Mouse (Mus musculus) Patski (cell line): ENCODE data around the gene Tmprss9. TPM values are rescaled to one million over a fixed set of nuclear protein-coding genes. Genes with fewer than 3 reads are reported as not detected.
A peak's percentile ranks its signal among the peaks of the same experiment; 100 is the strongest.

Experiments used
- ATAC-seq: fragments of 100-300 bp; one replicate; pipeline ENCODE4 v1.8.0; 2021
- CTCF ChIA-PET: fragments of 350-600 bp; sonication (Branson Sonifier 250); formaldehyde crosslinking; loops from one replicate; lab custom pipeline; 2022; ENCODE audit warnings: inconsistent platforms; lab: Charles Lee
- POLR2A ChIA-PET: fragments of 350-600 bp; sonication (Branson Sonifier 250); formaldehyde crosslinking; loops from one replicate; lab custom pipeline; 2022; ENCODE audit warnings: antibody characterized with exemption, inconsistent platforms; lab: Charles Lee
- DNase-seq: peaks from one replicate; pipeline ENCODE4 v3.0.0-alpha.2; 2011; ENCODE audit warnings: low read depth, low spot score
- H3K27me3 ChIP-seq: fragments of 371-371 bp; one replicate; pipeline ENCODE4 v1.5.1; 2021
- CTCF ChIP-seq: fragments of 100-300 bp; IDR thresholded peaks from one replicate; pipeline ENCODE4 v1.5.1; 2021
- in situ Hi-C: fragments of 300-500 bp; cut with MboI; formaldehyde crosslinking; loops from 3 replicates; pipeline ENCODE4 v1.11.1; 2018; ENCODE audit warnings: low pct_unique_long_range_greater_than_20kb, mixed read lengths
- polyA plus RNA-seq: library from polyadenylated mRNA; unstranded; gene quantifications from one replicate; pipeline ENCODE4 v1.2.3, GENCODE M21; 2021

Tmprss9 gene
- polyA plus RNA-seq, 1 experiment from 2014 or later = 0.04 TPM

- in situ Hi-C loops = loop anchor here (5.0 to 10.0 kb wide), 2 partner anchors 63 to 245 kb away; partner anchors contain the start of gene Eef2
- no peaks in the 10 kb centered on the region for H3K27me3 ChIP-seq
- ChIA-PET POLR2A (interaction anchor here (0.7 to 7.8 kb wide), 10 partner anchors 10 to 65 kb away, joined by 3 to 55 read pairs (median 6); no protein-coding TSS in a partner anchor), CTCF (interaction anchor here (0.6 to 8.6 kb wide), 14 partner anchors 8 to 63 kb away, joined by 3 to 130 read pairs (median 6); no protein-coding TSS in a partner anchor)
- no peak for TF ChIP-seq CTCF
- ATAC-seq (peak; percentile 57), DNase-seq (peak; percentile 94)
Observed at GRCm38 (mm10) chr10:80929299-80930226, 57.9 kb downstream of the Tmprss9 start, which contains the start of gene Gadd45b. TSS of gene Gadd45b (plus strand) at chr10:80930073.

- ATAC-seq = no peak
- DNase-seq = no peak
- no peak for TF ChIP-seq CTCF
- no peaks in the 10 kb centered on the region for H3K27me3 ChIP-seq
- POLR2A ChIA-PET = interaction anchor here (0.9 to 7.8 kb wide), 8 partner anchors 9 to 64 kb away, joined by 3 to 55 read pairs (median 6); no protein-coding TSS in a partner anchor
- in situ Hi-C loops = no loop called here
- CTCF ChIA-PET = interaction anchor here (1.0 to 8.6 kb wide), 8 partner anchors 10 to 62 kb away, joined by 3 to 130 read pairs (median 8); no protein-coding TSS in a partner anchor
Observed at GRCm38 (mm10) chr10:80930361-80931152, 58.9 kb downstream of the Tmprss9 start.

DNA sequence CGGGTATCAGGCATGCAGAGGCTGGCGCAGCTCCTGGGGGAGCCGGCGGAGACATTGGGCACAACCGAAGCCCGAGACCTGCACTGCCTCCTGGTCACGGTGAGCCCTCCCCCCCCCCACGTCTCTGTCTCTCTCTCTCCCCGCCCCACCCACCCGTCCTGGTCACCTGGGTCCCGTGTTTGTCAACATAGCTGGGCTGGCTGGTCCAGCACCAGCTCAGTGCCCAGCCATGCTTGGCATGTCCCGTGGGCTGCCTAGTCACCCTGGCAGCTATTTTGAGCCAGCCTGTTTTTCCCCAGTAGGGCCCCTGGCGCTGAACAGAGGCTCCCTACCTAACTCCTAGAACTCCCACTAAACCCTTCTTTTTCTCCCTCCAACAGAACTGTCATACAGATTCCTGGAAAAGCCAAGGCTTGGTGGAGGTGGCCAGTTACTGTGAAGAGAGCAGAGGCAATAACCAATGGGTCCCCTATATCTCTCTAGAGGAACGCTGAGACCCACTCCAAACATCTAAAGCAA is 59.6 kb downstream of the Tmprss9 start:
- DNase-seq (no peak), ATAC-seq (no peak)
- H3K27me3 ChIP-seq = no peaks in the 10 kb centered on the region
- ChIA-PET POLR2A (interaction anchor here (1.5 to 7.8 kb wide), 4 partner anchors 19 to 63 kb away, joined by 6 to 55 read pairs (median 22); no protein-coding TSS in a partner anchor), CTCF (interaction anchor here (1.2 to 8.6 kb wide), 4 partner anchors 9 to 62 kb away, joined by 3 to 130 read pairs (median 8); no protein-coding TSS in a partner anchor)
- in situ Hi-C loops = no loop called here
- no peak for TF ChIP-seq CTCF

DNA sequence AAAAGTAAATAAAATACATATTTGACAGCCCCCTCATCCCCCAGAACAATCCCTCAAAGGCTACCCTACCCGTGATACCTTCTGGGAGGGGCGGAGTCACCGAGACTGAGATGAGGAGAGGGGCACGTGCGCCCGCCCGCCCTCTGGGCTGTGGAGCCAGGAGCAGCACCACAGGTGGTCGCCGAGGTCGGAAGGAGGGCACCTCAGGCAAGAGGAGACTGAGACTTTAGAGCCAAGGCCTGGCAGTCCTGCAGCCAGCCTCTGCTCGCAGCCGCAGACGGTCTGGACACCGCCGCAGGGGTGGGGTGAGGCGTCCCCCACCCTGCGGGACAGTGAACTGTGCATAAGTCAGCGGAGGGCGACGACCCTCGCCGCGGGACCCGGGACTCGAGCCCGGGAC is 60.0 kb downstream of the Tmprss9 start:
- DNase-seq (no peak), ATAC-seq (no peak)
- TF ChIP-seq CTCF = no peak
- no peaks in the 10 kb centered on the region for H3K27me3 ChIP-seq
- in situ Hi-C loops = no loop called here
- POLR2A ChIA-PET = interaction anchor here (1.0 to 7.8 kb wide), 4 partner anchors 9 to 138 kb away, joined by 3 to 55 read pairs (median 4); partner anchors contain the start of gene Thop1
- CTCF ChIA-PET = interaction anchor here (1.0 to 8.6 kb wide), 4 partner anchors 9 to 61 kb away, joined by 3 to 130 read pairs (median 9); no protein-coding TSS in a partner anchor

DNA sequence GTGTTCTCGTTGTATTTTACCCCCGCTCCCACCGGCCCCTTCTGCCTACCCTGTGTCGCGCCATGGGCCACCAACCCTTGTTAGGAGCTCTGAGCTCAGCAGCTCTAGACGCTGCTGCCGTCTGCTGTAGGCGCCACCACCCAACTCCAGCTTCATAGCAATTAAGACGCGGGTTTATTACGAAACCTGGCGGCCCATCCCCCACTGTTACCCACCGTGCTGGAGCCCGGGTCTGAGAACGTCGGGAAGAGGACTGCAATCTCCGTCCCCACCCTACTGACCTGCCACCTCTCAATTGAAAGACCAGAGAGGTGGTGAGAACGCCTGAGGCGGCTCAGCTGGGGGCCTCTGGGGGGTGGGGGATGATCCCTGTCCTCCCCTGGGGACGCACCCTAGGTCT is 60.6 kb downstream of the Tmprss9 start:
- no peaks in the 10 kb centered on the region for H3K27me3 ChIP-seq
- ATAC-seq (no peak), DNase-seq (no peak)
- ChIA-PET CTCF (interaction anchor here (1.0 to 8.6 kb wide), 3 partner anchors 23 to 61 kb away, joined by 3 to 130 read pairs (median 4); no protein-coding TSS in a partner anchor), POLR2A (interaction anchor here (1.0 to 7.8 kb wide), 5 partner anchors 8 to 138 kb away, joined by 3 to 55 read pairs (median 3); partner anchors contain the start of gene Thop1)
- no peak for TF ChIP-seq CTCF
- in situ Hi-C loops = no loop called here

DNA sequence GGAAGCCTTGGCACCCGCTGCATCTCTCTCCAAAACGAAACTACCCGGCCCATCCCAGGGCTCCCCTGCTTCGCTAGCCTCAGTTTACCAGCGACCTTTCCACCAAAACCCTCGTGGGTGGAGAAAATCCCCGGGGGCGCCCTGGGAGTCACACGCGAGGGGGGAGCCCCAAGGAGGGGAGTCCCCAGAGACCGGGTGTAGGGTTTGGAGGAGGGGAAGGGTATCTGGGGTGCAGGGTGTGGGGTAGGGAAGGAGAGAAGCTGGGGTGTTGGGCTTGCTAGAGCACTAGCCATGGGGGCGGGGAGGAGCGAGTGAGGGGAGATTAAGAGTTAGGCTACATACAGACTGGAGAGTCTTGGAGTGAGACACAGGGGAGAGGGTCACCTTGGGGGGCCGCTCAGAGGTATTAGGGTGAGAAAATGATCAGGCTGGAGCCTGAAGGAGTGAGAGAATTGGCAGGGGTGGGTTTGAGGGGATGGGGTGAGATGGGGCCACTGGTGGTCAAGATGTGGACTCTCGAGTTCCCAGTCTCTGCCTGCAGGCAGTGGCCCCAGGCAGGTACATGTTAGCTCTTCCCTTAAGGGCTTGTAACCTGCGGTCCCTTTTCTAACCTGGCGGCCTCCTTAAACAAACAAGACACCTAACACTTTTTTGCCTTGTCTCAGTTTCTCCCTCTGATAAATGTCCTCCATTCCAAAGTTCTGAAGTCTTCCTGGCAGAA is 61.2 kb downstream of the Tmprss9 start:
- no peaks in the 10 kb centered on the region for H3K27me3 ChIP-seq
- CTCF ChIA-PET = interaction anchor here (1.0 to 8.6 kb wide), 4 partner anchors 23 to 60 kb away, joined by 4 to 130 read pairs (median 7); no protein-coding TSS in a partner anchor
- DNase-seq (no peak), ATAC-seq (no peak)
- TF ChIP-seq CTCF = no peak
- POLR2A ChIA-PET = interaction anchor here (1.0 to 7.8 kb wide), 6 partner anchors 8 to 137 kb away, joined by 3 to 55 read pairs (median 4); partner anchors contain the start of gene Thop1
- in situ Hi-C loops = no loop called here

DNA sequence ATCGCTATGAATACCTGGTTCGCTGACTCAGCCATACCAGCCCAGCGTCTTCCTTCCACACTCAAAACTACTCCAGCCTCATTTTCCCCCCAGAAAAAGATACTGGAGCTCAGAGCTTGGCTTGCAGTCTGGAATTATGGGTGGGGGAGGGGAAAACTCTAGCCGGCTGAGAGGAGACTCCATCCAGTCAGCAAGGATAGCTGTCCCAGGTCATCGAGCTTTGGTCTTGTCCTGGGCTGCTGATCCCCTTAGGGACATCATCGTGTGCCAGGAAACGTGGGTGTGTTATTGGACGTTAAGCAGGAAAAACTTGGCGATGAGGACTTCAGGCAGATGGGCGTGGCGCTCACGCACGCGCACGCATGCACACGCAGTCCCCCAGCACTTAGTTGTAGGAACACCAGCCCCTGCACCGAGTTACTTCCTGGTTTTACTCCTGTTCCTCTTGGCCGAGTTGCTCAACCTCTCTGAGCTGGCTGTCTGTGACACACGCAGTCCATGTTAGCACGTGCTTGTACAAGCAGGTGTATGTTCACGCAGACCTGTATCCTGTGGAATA is 61.9 kb downstream of the Tmprss9 start:
- TF ChIP-seq CTCF = no peak
- no peak for ATAC-seq
- H3K27me3 ChIP-seq = no peaks in the 10 kb centered on the region
- DNase-seq = no peak
- ChIA-PET CTCF (interaction anchor here (1.6 to 1.8 kb wide), 3 partner anchors 10 to 28 kb away, joined by 5 to 7 read pairs (median 7); no protein-coding TSS in a partner anchor), POLR2A (interaction anchor here (1.3 to 7.8 kb wide), 3 partner anchors 10 to 27 kb away, joined by 3 to 55 read pairs (median 4); no protein-coding TSS in a partner anchor)
- in situ Hi-C loops = no loop called here

GRCm38 (mm10) chr10:80934136-80934985 is 62.7 kb downstream of the Tmprss9 start:
- in situ Hi-C loops = no loop called here
- no peaks in the 10 kb centered on the region for H3K27me3 ChIP-seq
- ChIA-PET CTCF (interaction anchor here (0.8 to 1.8 kb wide), 8 partner anchors 9 to 57 kb away, joined by 3 to 7 read pairs (median 4); no protein-coding TSS in a partner anchor), POLR2A (interaction anchor here (1.3 to 7.8 kb wide), 3 partner anchors 10 to 26 kb away, joined by 4 to 55 read pairs (median 4); no protein-coding TSS in a partner anchor)
- TF ChIP-seq CTCF = no peak
- DNase-seq = no peak
- no peak for ATAC-seq
